Mouse (Mus musculus) bone marrow macrophage, adult 2 months (primary cell): ENCODE data around the gene Pigh. TPM values are rescaled to one million over a fixed set of nuclear protein-coding genes. Genes with fewer than 3 reads are reported as not detected.

Experiments used
- H3K27ac ChIP-seq: 2 replicates; pipeline ENCODE4 v1.5.1; 2012; ENCODE audit warnings: low read depth, low read length; ENCODE audit not compliant: insufficient read depth
- H3K4me1 ChIP-seq: 2 replicates; pipeline ENCODE4 v1.6.1; 2012; ENCODE audit warnings: low read length; ENCODE audit not compliant: control insufficient read depth, insufficient read depth
- H3K4me3 ChIP-seq: 2 replicates; pipeline ENCODE4 v1.5.1; 2012; ENCODE audit warnings: mild to moderate bottlenecking, low read length, moderate library complexity; ENCODE audit not compliant: insufficient read depth
- CTCF ChIP-seq: IDR thresholded peaks from 2 replicates; pipeline ENCODE4 v1.5.1; 2012; ENCODE audit warnings: low read depth, mild to moderate bottlenecking, low read length, moderate library complexity
- POLR2A ChIP-seq: IDR thresholded peaks from 2 replicates; pipeline ENCODE4 v1.6.1; 2012; ENCODE audit warnings: mild to moderate bottlenecking, low read depth, low read length, borderline replicate concordance
- polyA plus RNA-seq: library from polyadenylated mRNA; stranded (reverse); fragments of >200 nt; gene quantifications from 2 replicates; pipeline ENCODE4 v1.2.4, GENCODE M21; 2012; ENCODE audit not compliant: missing spikeins, insufficient read depth, insufficient read length

Pigh gene
- 13.3 and 15.9 TPM in 2 replicates for polyA plus RNA-seq

DNA sequence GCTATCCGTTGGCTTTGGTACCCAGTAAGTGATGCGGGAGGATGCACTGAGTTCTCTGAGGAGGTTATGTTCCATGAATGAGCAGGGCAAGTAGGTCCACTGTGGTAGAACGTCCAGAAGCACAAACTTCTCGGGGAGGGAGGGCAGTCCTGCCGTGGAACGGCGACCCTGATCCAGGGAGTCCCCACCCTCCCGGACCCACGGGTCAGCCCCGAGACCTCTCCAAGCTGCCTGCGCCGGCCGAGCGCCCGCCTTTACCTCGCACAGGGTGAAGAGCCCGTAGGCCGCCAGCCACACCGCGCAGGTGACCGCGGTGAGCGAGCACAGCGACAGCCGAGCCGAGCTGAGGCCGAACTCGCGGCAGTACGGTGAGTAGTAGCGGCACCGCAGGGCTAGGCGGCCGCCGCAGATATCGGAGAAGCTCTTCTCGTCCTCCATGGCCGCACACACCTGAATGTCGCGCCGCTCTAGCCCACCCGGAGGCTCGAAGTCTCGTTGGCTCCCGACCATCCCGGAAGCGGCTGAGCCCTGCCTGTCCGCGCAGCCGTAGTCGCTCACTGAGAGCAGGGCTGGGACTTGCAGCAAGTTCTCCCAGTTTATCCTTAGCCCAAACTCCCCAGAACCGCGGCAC, at the start of gene Pigh:
Gene Pigh (minus strand): TSS at position 470 of the 631 bp plus-strand sequence.
- Histone ChIP-seq H3K4me1 (peaks cover 14% of the 10 kb centered on the region), H3K27ac (no peak within 1 kb of the TSS), H3K4me3 (peak within 1 kb of the TSS; percentile 91)
- TF ChIP-seq CTCF, result no peak
- TF ChIP-seq POLR2A, result 0 out of 2 replicates have a peak, but pooled peaks have one; percentile 10

DNA sequence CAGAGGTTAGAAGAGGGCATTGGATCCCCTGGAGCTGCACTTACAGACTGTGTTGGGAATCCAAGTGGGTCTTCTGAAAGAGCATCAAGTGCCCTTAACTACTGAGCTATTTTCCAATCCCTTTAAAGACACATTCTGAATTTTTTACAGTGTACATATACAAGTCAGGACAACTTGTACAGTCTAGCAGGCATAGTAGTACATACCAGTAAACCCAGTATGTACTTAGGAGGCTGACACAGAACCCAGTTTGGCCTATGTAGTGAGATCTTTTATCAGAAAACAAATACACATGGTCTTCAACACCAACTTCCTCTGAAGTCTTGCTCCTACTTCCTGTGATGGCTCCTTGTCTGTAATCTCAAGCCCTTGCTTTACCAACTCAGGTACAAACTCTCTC, 49.5 kb upstream of the Pigh start:
- Histone ChIP-seq H3K27ac (no peak overlapping the region), H3K4me1 (peaks cover 52% of the 10 kb centered on the region), H3K4me3 (no peak overlapping the region)
- TF ChIP-seq POLR2A (no peak), CTCF (no peak)

DNA sequence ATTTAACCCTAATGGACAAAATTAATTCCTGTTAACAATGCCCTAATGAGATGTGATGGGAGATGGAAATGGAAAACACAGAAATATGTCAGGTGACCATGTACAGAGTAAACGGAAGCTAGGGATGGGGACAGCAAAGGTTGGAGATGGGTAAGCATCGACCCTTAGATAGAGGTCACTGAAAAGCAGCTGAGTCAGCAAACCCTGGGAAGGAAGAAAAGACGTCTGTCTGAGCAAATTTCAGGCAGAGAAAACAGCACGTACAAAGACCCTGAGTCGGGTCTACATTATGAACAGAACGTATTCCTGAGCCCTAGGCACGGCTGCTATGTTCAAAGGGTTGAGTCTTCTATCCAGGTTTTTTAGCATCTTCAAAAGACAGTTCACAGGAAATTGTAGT, 47.5 kb upstream of the Pigh start:
- H3K27ac ChIP-seq, result no peak overlapping the region
- TF ChIP-seq CTCF, result no peak
- TF ChIP-seq POLR2A, result no peak
- peaks cover 56% of the 10 kb centered on the region for H3K4me1 ChIP-seq
- H3K4me3 ChIP-seq, result no peak overlapping the region

DNA sequence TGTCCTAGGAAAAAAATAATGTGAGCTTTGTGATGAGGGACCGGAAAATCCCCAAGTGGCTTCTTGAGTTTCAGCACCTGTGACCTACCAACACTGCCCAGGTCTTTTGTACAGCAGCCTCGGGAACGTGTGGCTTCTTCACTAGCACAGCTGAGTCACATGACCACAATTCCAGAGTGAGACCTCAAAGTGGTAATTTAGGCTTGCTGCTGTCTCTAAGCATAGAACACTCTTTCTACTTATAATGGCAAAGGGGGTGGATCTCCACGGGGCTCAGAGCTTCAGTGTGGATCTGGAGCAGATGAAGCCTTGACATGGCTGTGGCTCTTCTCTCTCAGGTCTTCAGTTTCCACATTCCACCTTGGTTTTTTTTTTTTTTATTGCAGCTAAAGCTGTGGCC, 45.7 kb upstream of the Pigh start:
- TF ChIP-seq POLR2A, result no peak
- no peak for TF ChIP-seq CTCF
- H3K27ac ChIP-seq, result no peak overlapping the region
- peaks cover 53% of the 10 kb centered on the region for H3K4me1 ChIP-seq
- H3K4me3 ChIP-seq, result no peak overlapping the region

DNA sequence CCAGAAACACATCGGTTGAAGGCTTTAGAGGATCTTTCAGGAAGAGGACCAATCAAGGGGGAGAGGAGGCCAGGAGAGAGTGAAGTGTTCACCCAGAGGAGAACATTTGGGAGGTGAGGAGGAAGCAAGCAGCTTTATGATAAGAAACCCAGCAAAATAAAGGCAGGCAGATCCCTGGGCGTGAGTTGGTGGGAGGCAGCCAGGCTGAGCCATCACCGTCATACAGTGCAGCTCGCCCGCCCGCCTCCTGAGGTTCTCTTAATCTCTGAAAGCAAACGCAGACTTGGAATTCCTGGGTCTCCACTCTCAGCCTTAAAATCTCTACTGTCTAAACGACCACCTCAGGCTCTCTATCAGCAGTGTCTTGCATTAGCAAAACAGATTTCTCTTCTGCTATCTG, 45.2 kb upstream of the Pigh start:
- H3K4me3 ChIP-seq, result no peak overlapping the region
- TF ChIP-seq CTCF (no peak), POLR2A (no peak)

DNA sequence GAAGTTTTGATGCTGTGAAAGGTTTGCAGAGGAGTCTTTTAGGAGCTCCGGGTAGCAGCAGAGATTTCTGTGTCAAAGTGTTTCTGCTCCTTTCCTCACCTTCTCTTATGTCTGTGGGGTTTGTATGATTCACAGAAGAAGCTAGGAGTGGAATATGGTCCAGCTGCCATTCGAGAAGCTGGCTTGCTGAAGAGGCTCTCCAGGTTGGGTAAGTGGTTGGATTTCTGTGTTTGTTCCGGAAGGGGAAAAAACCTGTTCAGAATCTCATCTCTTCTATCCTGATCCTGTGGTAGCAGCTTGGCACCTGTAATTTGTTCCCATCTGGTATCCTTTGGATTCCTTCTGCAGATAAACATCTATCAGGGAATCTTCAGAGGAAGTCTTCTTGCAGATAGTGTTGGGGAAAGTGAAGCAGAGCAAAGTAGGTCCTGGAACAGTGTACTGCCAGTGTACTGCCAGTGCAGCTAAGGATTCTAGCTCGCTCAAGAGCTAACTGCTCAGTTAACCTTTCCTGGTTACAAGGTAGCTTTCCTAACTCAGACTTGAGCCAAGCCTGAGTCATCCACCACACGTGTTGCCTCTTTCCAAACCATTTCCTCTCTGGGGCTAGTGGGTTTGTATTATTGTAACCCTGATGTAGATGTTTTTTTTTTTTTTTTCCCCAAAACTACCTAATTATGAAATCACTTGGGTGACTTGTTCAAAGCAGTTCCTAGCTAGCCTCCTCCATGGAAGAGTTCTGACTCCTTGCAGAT, 42.4 kb upstream of the Pigh start:
- TF ChIP-seq CTCF (no peak), POLR2A (no peak)
- Histone ChIP-seq H3K27ac (no peak overlapping the region), H3K4me1 (peaks cover 30% of the 10 kb centered on the region), H3K4me3 (peak overlapping the region; percentile 53)

More for the DNA sequence above, 45.2 kb upstream of the Pigh start:
- H3K4me1 ChIP-seq, result peaks cover 51% of the 10 kb centered on the region
- H3K27ac ChIP-seq, result no peak overlapping the region

DNA sequence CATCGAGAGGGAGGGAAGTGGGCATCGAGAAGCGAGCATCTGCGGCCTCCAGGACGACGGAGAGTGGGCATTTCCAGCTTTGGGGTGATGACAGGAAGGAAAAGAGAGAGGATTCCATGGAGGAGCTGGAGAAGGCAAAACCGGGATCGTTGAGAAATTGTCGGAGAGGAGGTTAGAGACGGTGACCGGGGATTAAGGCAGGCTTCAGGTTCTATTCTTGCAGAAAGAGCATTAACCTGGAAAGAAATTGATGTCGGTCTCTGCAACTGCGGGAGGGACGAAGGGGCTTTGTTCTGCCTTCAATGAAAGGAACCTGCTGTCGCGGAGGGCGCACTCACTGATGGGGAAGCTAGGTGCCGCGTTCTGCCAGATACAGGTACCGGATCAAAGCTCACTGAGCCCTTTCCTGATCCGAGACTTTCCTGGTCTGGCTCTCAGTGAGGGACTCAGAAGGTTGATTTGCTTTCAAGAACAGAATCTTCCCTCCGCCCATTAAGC, 41.8 kb upstream of the Pigh start:
- Histone ChIP-seq H3K27ac (no peak overlapping the region), H3K4me3 (peak overlapping the region; percentile 53), H3K4me1 (peaks cover 27% of the 10 kb centered on the region)
- TF ChIP-seq CTCF, result no peak
- TF ChIP-seq POLR2A, result no peak

DNA sequence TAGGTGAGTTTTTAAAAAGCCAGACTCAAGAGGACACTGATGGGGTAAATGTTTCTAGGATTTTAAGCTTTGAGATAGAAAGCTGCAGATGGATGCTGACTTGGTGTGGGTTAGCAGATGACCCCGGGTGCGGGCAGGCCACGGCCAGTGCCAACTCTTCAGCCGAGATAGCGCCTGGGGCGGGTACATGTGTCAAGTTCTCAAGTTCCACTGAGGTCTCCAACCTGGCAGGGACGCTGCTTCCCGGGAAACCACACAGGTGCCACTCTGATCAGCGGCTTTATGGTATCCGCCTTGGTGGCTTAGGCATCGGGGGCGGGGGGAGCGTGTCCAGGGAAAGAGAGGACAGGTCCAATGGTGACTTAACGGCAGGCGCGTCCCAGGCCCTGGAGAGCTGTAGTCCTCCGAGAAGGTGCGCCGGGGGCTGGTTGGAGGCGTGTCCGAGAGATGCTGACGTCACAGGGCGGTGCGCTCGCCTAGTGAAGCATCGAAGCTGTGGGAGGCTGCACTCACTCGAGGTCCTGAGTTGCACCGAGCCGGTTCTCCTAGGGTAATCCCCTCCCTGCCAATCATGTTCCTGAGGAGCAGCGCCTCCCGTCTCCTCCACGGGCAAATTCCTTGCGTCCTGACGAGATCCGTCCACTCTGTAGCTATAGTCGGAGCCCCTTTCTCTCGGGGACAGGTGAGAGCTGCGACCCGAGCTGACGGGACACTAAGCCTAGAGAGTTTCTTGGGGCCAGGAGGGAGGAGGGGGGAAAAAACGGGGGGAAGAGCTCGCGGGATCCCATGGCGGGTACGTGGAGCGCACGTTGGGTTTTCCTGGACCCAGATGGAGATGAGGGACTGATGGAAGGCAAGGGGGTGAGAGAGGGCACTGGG, 41.1 kb upstream of the Pigh start, which contains the start of gene Arg2:
Gene Arg2 (plus strand): TSS at position 479 of the 879 bp plus-strand sequence.
- peaks cover 23% of the 10 kb centered on the region for H3K4me1 ChIP-seq
- no peak within 1 kb of the TSS for H3K27ac ChIP-seq
- TF ChIP-seq POLR2A, result no peak
- TF ChIP-seq CTCF, result no peak
- H3K4me3 ChIP-seq, result peak within 1 kb of the TSS; percentile 53

DNA sequence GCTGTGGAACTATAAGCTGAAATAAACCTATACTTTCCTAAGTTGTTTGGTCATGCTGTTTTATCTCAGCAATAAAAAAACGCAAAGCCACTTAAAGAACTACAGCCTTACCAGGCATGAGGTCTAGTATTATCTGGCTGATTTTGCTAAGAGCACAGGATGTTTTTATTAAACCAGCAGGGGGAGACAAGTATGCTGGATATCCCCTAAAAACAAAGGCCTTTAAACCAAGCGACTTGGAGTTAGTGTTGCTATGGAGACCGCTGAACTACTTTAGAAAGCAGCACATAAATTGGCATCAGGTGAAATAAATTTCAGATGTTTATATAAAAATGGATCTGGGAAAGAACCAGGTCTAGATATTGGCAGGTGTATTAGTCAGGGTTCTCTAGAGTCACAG, 33.4 kb upstream of the Pigh start:
- H3K4me1 ChIP-seq, result no peaks in the 10 kb centered on the region
- no peak overlapping the region for H3K4me3 ChIP-seq
- no peak for TF ChIP-seq CTCF
- H3K27ac ChIP-seq, result no peak overlapping the region

DNA sequence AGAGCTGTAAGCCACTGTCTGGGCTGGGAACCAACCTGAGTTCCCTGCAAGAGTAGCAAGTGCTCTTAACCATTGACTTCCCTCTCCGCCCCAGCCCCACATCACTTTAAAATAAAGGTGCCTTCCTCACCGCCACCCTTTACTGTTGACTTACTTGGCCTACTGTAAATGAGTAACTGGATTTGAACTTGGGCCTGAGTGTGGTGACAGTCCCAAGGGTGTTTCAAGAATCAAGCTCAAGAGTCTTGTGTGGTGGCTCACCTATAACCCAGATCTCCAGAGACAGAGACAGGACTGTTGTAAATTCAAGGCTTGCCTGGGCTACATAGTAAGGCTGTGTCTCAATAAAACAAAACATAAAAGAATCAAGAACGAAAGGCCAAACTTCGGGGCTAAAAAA, 29.5 kb upstream of the Pigh start:
- no peak overlapping the region for H3K4me3 ChIP-seq
- TF ChIP-seq POLR2A, result no peak
- TF ChIP-seq CTCF, result no peak
- H3K4me1 ChIP-seq, result no peaks in the 10 kb centered on the region
- H3K27ac ChIP-seq, result no peak overlapping the region
